Mouse (Mus musculus) heart, postnatal 4 days (tissue): ENCODE results near the gene Olfr1471. TPM values are rescaled to one million over a fixed set of nuclear protein-coding genes. Genes with fewer than 3 reads are reported as not detected.
"Not testable (repeated sequence)": the region's sequence is repeated elsewhere in the genome, so short reads cannot be mapped to it uniquely, and the experiment has no call there.

Source experiments
- DNase-seq: peaks from one replicate; pipeline ENCODE4 v3.0.0; 2021
- total RNA-seq, 2 experiments: library from RNA; stranded (reverse); gene quantifications; 2 replicates each; pipeline ENCODE4 v1.2.3; 2021

The Olfr1471 gene
- total RNA-seq = not detected

DNA sequence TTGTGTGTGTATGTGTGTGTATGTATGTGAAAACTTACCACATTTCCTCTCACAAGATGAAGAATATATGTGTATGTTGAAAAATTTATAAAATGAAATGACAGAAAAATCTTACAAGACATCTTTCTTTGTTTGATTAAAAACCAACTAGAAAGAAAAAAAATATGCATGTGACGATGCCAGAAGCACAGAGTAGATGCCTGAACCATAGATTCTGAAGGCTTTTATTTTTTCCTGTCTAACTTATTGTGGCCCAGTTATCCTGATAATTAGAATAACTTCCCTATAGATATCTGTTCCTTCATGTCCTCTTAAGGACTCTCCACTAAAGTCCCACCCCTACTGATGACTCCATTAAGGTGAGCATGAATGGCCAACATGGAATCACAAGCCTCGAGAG, at the start of gene Olfr1471:
TSS of gene Olfr1471 (plus strand) at position 301 of the 400 bp plus-strand sequence.
- not testable (repeated sequence) for DNase-seq

DNA sequence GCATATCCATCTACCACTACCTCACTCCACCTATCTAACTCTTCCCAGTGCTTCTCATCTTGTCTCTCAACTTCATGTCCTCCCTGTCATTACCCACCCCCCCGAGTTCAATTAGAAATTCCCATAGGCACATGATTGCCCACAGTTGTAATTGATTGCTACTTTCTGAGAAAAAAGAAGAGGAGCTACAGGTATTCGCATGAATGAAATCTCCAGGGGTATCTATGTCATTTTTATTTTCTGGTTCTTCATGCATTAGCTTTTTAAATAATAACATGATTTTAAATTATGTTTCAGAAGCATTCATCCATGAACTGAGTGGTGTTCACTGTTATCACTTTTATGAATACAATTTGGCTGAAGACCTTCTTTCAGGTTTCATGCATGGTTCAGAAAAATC, 35.7 kb upstream of the Olfr1471 start, which contains the start of gene Olfr1469:
TSS of gene Olfr1469 (plus strand) at position 301 of the 400 bp plus-strand sequence.
- no peak for DNase-seq

DNA sequence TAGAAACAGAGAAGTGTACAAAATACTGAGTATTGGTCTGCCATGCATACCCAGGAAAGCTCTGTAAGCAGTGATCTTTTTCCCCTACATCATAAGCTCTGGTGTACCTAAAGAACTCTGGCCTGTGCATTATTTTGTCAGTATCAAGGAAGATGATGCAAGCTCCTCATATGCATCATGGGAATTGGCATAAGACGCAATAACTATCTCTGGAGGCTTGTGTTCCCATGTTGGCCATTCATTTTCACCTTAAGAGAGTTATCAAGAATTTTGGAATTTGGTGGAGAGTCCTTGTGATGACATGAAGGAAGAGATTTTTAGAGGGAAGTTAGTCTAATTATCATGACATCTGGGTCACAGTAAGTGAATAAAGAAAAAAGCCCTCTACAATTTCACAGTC, 12.8 kb downstream of the Olfr1471 start, which contains the start of gene Olfr1472:
TSS of gene Olfr1472 (minus strand) at position 101 of the 400 bp plus-strand sequence.
- DNase-seq = no peak

DNA sequence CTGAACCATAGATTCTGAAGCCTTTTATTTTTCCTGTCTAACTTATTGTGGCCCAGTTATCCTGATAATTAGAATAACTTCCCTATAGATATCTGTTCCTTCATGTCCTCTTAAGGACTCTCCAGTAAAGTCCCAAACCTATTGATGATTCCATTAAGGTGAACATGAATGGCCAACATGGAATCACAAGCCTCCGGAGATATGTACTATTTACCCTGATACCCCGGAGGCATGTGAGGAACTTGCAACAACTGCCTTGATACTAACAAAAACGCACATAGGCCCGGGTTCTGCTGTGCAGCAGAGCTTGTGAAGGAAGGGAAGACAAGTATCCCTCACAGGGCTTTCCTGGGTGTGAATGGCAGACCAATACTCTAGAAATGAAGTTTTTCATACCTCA, 26.1 kb downstream of the Olfr1471 start, which contains the start of gene Olfr1474:
TSS of gene Olfr1474 (plus strand) at position 301 of the 400 bp plus-strand sequence.
- not testable (repeated sequence) for DNase-seq

GRCm38 (mm10) chr19:13480096-13480495, 36.9 kb downstream of the Olfr1471 start, which contains the start of gene Olfr1475:
Olfr1475 (minus strand) TSS chr19:13480196.
- no peak for DNase-seq

DNA sequence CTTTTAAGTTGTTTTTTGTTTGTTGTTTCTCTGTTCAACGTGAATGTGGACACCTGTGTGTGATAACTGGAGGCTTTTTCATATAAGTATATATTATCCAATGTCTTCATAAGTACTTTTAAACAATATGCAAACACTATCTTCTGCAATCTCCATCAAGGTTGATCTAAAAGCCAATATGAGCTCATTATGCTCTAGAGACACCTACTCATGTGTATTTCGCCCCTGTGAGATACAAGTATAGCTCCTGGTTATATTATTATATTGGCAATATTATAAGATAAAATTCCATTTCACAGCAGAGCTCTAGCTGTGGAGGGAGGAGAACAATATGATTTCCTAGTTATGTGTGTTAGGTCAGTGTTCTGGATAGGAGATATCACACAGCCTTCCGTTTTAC, 57.0 kb downstream of the Olfr1471 start, which contains the start of gene Olfr1477:
TSS of gene Olfr1477 (plus strand) at position 301 of the 400 bp plus-strand sequence.
- no peak for DNase-seq

Other genes with a start within 250 kb of the Olfr1471 start
- not detected for gene Olfr1463, start 212.1 kb upstream of the Olfr1471 start, total RNA-seq
- not detected for gene Olfr1465, start 127.9 kb upstream of the Olfr1471 start, total RNA-seq
- gene Olfr1466, start 104.5 kb upstream of the Olfr1471 start, total RNA-seq = not detected
- not detected for gene Olfr1467, start 81.2 kb upstream of the Olfr1471 start, total RNA-seq
- gene Olfr1469, start 35.6 kb upstream of the Olfr1471 start, total RNA-seq = not detected
- not detected for gene Olfr1472, start 12.7 kb downstream of the Olfr1471 start, total RNA-seq
- not detected for gene Olfr1474, start 26.2 kb downstream of the Olfr1471 start, total RNA-seq
- not detected for gene Olfr1475, start 36.8 kb downstream of the Olfr1471 start, total RNA-seq
- gene Olfr1477, start 57.1 kb downstream of the Olfr1471 start, total RNA-seq = not detected
- gene Olfr1480, start 84.5 kb downstream of the Olfr1471 start, total RNA-seq = not detected
- not detected for gene Olfr1484, start 140.1 kb downstream of the Olfr1471 start, total RNA-seq
- not detected for gene Olfr1487, start 174.0 kb downstream of the Olfr1471 start, total RNA-seq
- not detected for gene Olfr1489, start 188.2 kb downstream of the Olfr1471 start, total RNA-seq
- gene Olfr1490, start 207.7 kb downstream of the Olfr1471 start, total RNA-seq = not detected